Mouse (Mus musculus) yolk sac, embryonic 10.5 days (tissue): ENCODE data around the gene Eif1ax.
"Not testable (repeated sequence)": the region's sequence is repeated elsewhere in the genome, so short reads cannot be mapped to it uniquely, and the experiment has no call there.

Experiments used
- DNase-seq: peaks from one replicate; pipeline ENCODE4 v3.0.0-alpha.2; 2017; ENCODE audit warnings: low spot score

Eif1ax gene

DNA sequence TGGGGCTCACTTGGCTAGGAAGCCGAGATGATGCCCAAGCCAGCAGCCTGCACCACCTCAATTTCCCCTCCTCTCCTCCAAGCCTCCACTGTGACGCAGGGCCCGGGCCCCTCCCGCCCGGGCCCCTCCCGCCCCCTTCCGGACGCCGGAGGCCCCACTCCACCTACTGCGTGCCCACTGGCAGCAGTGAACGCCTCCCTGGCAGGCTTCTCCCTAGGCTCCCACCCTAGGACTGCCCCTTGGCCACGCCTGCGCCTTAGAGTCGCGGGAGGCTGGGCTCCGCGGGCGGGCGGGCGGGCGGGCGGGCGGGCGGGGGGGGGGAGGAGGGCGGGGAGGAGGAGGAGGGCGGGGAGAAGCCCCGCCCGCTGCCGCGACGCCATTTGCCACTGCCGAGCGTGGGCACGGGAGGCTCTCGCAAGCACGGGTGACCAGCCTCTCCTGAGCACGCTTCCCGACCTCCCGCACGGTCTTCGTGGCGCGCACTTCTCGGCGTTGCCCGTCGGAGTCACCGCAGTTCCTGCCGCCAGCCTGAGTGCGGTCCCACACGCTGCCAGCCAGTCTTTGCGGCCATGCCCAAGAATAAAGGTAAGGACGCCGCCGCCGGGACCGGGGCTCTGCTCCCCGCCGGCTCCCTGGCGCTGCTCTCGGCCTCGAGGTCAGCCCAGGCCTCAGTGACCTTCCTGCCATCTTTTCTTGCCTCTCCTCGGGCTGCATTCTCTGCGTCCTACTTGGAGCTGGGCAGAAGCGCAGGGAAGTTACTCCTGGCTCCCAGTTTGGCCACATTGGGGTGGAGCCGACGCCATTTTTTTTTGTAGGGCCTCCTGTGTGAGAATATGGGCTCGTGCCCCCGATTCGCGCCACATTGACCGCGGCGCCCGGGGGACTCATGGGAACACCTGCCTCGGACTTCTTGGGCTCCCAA lies at the start of gene Eif1ax:
TSS of gene Eif1ax (plus strand) at position 348 of the 922 bp plus-strand sequence.
- DNase-seq, result peak; percentile 75

DNA sequence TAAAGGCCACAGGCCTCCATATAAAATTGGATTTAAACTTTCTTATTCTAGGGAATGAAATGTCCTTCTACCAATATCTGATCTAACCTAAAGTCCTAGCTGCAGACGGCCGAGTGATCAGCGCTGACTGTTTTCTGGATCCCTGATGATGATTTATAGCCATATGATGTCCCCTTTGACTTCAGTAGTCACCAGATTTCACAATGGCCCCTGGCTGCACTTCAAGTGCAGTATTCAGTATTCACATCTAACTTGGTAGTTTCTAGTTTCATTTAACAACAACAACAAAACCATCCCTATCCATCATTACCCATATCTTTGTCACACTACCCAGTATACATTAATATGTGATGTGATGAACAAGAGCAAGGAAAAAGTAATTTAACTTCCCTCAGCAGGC lies 7.5 kb upstream of the Eif1ax start:
- DNase-seq, result no peak

DNA sequence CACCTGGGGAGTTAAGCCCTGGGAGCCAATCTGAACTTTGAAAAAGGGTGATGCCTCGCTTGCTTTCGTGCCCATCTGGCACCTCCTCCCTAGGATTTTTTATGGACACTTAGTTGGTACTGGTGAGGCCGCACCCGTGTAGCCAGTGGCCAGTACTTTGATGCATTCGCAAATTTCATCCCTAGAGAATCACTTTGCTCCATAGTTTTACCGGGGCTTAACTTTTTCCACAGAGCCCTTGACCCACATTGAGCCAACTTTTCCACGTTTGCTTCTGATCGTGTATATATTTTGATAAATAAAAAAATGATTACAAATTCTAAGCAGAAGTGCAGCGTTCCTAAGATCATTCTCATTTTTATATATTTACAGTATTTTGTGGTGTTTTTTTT lies 771 bp downstream of the Eif1ax start:
- DNase-seq, result no peak

DNA sequence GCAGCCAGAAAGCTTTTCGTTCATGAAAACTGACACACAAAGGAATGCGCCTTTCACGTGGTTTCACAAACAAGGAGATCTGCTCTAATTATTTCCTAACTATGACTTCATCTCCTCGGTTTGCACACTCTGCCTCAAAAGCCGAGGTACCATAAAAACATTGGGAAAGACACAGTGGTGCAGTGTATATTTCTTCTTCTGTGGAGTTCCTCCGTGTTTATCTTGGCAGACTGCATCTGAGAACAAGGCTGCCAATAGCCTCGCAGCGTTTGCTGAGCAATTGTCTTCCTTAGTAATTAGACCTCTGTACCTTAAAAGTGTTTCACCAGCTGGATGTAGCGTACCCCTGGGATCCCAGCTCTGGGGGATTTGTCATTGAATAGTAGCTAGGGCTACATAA lies 15.1 kb downstream of the Eif1ax start:
- no peak for DNase-seq

DNA sequence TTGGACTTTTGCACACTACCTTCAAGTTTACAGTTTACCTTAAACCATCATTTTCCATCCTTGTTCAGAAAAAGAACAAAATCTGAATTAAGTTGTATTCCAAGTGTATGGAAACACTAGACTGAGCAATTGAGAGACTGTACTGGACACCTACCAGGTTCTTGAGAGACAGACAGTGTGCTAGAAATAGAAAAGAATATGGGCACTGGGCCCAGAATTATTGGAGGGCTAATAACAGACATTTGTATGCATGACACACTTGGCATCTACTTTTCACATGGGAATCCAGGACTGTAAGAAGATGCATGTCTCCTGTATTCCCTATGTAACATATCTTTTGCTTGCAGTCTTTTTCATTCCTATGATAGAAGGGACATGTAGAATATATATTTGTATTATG lies 17.0 kb downstream of the Eif1ax start:
- no peak for DNase-seq

DNA sequence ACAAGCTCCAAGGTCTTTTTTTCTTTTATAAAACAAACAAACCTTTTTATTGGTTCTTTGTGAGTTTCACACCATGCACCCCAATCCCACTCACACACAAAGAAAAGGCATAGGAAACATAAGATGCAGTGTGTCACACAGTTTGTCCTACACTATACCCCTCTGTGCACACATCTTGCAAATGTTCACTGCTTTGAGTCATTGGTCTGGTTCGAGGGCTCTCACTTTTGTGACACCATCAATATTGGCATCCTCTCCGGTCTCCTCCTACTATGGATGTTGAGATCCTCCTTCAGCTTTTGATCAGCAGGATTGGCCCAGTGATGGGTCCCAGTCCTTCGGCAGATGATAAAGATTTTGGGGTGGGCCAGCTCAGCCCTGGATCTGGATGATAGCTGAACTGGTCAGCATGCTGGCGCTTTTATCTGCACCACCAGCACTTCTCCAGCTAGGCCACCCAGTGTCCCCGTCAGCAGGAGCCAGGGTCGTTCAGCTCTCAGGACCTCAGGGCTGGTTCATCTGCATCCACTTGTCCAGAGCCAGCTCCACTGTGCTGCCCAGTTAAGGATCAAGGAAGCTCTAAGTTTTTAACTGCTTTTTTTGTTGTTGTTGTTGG lies 18.5 kb downstream of the Eif1ax start:
- DNase-seq, result no peak

DNA sequence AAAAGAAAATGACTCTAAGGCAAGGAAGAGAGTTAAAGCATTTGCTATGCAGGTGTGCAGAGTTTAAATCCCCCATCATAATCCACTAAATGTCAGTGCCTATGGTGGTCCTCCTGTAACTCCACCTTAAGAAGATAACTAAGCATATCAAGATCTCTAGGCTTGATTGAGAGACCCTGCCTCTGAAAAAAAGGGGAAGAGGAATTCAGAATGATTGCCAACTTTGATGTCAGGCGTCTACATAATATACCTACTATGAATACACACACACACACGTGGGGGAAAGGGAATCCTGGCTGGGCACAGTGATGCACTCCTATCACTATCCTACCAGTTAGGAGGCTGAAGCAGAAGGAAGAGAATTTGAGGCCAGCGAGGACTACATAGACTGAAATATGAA lies 19.3 kb downstream of the Eif1ax start:
- no peak for DNase-seq

DNA sequence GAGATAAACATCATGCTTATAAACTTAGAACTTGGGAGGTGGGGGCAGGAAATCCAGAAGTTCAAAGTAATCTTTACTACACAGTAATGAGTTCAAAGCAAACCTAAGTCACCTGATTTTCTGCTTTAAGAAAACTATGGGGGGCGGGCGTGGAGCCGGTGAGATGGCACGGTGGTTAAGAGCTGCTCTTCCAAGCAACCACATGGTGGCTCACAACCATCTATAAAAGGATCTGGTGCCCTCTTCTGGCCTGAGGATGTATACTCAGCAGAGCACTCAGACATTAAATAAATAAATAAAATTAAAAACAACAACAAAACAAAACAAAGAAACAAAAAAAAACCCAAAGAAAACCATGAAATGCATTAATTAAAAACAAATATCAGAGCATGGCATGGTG lies 37.3 kb downstream of the Eif1ax start:
- no peak for DNase-seq

DNA sequence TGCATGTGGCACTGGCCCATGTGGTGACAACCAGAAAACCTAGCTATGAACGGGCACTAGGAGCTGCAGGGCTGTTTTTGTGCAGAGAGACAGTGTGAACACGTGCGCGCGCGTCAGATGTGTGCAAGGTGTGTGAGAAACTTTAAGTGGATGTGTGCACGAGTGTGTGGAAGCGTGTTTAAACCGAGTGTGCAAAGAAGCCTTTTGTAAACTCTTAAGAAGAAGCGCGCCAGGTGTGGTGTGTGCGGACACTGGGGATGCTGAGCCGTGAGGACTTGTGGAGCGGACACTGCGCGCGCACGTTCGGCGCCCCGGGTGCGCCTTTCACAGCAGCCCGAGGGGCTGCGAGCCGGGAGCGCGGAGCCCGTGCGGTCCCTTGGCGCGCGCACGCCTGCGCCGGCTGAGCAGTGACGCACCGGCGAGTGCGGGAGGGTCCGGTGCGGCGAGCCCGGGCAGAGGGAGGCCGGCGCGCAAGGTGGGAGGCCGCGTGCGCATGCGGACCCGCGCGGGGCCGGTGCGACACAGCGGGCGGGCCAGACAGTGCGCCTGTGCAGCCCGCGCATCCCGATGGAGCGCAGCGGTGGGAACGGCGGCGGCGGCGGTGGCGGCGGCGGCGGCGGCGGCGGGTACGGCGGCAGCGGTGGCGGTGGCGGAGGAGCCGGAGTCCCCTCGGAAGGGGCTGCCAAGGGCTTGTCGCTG lies 42.3 kb downstream of the Eif1ax start, which contains the start of gene Map7d2:
TSS of gene Map7d2 (plus strand) at position 443 of the 699 bp plus-strand sequence.
- DNase-seq, result no peak

DNA sequence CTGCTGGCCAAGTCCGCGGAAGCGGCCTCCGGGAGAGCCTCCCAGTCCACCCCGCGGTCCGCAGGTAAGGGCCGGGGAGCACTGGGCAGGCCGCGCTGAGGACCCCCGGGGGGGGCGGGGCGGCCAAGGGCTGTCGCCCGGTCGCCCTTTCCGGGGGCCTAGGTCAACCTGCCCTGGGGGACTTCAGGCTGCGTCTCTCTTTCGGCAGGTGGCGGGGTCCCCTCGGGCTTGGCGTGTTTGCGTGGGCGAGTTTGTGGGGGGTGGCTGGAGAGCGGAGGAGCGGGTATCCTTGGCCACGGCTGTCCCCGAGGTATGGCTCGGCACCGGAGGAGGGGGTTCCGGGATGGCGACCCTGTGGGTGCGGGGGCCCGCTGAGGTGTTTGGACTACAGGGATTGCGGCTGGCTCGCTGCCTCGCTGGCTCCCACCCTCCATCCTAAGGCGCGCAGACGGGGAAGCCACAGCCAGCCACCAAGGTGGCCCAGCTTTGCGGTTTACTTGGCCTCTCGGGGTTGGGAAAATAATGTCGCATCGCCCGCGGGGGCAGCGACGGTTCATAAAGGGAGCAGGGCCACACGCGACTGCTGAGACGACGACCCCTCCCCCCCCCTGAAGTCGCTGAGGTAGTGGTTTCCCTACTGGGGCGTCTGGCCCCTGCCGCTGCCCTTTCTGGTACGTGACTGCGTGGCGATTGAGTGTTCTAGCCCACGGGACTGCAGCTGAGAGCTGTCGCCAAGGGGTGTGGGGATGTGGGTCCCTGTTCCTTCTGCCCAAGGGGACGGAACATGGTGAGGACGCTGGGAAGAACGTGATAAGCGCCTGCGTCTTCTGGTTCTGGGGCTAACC lies 43.1 kb downstream of the Eif1ax start:
- no peak for DNase-seq

DNA sequence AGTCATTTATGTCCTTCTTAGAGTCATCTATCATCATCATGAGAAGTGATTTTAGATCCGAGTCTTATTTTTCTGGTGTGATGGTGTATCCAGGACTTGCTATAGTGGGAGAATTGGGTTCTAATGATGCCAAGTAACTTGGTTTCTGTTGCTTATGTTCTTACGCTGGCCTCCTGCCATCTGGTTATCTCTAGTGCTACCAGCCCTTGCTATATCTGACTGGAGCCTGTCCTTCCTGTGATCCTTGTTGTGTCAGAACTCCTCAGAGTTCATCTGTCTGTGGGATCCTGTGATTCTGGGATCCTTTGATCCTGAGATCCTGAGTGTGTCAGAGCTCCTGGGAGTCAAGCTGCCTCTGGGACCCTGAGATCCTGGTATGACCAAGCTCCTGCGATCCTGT lies 58.5 kb downstream of the Eif1ax start:
- DNase-seq, result not testable (repeated sequence)
